Mouse (Mus musculus) right cerebral cortex, postnatal 10 days (tissue): ENCODE measurements around the gene Gm12248.

ENCODE experiments used
- DNase-seq, 2 experiments: peaks; one replicate each; pipeline ENCODE4 v3.0.0; 2021; ENCODE audit warnings: low spot score in 2 of 2

Gene Gm12248

GRCm38 (mm10) chr11:58033635-58034034 lies 59.3 kb downstream of the Gm12248 start:
- no peak for DNase-seq

- DNase-seq, result no peak
Observed at GRCm38 (mm10) chr11:58031176-58031575, 61.8 kb downstream of the Gm12248 start.

- no peak for DNase-seq
Observed at GRCm38 (mm10) chr11:58029869-58030268, 63.1 kb downstream of the Gm12248 start.

- DNase-seq, result no peak
Observed at GRCm38 (mm10) chr11:58028981-58029380, 64.0 kb downstream of the Gm12248 start.

- no peak for DNase-seq
Observed at GRCm38 (mm10) chr11:58026860-58027259, 66.1 kb downstream of the Gm12248 start.

- DNase-seq, result no peak
Observed at GRCm38 (mm10) chr11:58026337-58026736, 66.6 kb downstream of the Gm12248 start.

- no peak for DNase-seq
Observed at GRCm38 (mm10) chr11:58025881-58026280, 67.1 kb downstream of the Gm12248 start.

GRCm38 (mm10) chr11:58024671-58025070 lies 68.3 kb downstream of the Gm12248 start:
- DNase-seq, result no peak

- no peak for DNase-seq
Observed at GRCm38 (mm10) chr11:58024271-58024670, 68.7 kb downstream of the Gm12248 start.

- no peak for DNase-seq
Observed at GRCm38 (mm10) chr11:58021618-58022017, 71.3 kb downstream of the Gm12248 start.

GRCm38 (mm10) chr11:58021095-58021494 lies 71.8 kb downstream of the Gm12248 start:
- no peak for DNase-seq

GRCm38 (mm10) chr11:58018701-58019100 lies 74.2 kb downstream of the Gm12248 start:
- DNase-seq, result no peak

- no peak for DNase-seq
Observed at GRCm38 (mm10) chr11:58018287-58018686, 74.6 kb downstream of the Gm12248 start.

GRCm38 (mm10) chr11:58017422-58017821 lies 75.5 kb downstream of the Gm12248 start:
- DNase-seq, result no peak

GRCm38 (mm10) chr11:58016371-58016770 lies 76.6 kb downstream of the Gm12248 start:
- no peak for DNase-seq

GRCm38 (mm10) chr11:58015339-58015738 lies 77.6 kb downstream of the Gm12248 start:
- DNase-seq, result no peak

GRCm38 (mm10) chr11:58014604-58015003 lies 78.3 kb downstream of the Gm12248 start:
- no peak for DNase-seq
